Mouse (Mus musculus): Measurements from ENCODE around the gene Inpp5d.

- TF ChIP-seq EP300 (IDR thresholded peaks at IDR 0.05; ENCODE audit: low read depth) (no peak), CTCF (IDR thresholded peaks at IDR 0.05; ENCODE audit: low read depth) (no peak)
Measured at GRCm38 (mm10) chr1:87658937-87659617, 39.0 kb downstream of the Inpp5d start.
